Mouse (Mus musculus) cerebellum, adult 2 months (tissue): Measurements from ENCODE around the gene Tecpr1.

Experiments
- CTCF ChIP-seq: fragments of 200-500 bp; IDR thresholded peaks from 2 replicates; pipeline ENCODE4 v1.5.1; 2011; ENCODE audit warnings: low read depth, mild to moderate bottlenecking, control low read depth, low read length, moderate library complexity, borderline replicate concordance; ENCODE audit not compliant: insufficient read depth
- POLR2A ChIP-seq: fragments of 200-500 bp; IDR thresholded peaks from 2 replicates; pipeline ENCODE4 v1.6.1; 2011; ENCODE audit warnings: low read length, control low read depth, borderline replicate concordance; ENCODE audit not compliant: insufficient read depth

- no peak for TF ChIP-seq CTCF
- no peak for TF ChIP-seq POLR2A
Measured at GRCm38 (mm10) chr5:144270420-144270819, 47.0 kb upstream of the Tecpr1 start.
